Comparison of ENCODE assay signal across 19 mouse cellular contexts in genomic region chr14:34562393-34562792, GRCm38 (mm10). TPM values are rescaled to one million over a fixed set of nuclear protein-coding genes. Genes with fewer than 3 reads are reported as not detected.
DNase-seq lines count a peak whose midpoint lies in the region; ATAC-seq and TF ChIP-seq lines count a peak whose summit lies in the region.
"Had no signal": no experiment of that assay in that cellular context is flagged by ENCODE, and none has a peak within 500 bp of the region (broad histone marks: within the 10 kb centered on the region; RNA-seq: fewer than 3 reads in every experiment).

No protein-coding gene starts in this region.

- H3K4me2 ChIP-seq in heart, postnatal 0 days (ENCODE audit: low read depth, low read length) = no peak overlapping the region
- no peak overlapping the region for H3K4me2 ChIP-seq in CH12.LX (ENCODE audit: insufficient read depth, low read depth, poor library complexity, severe bottlenecking)
- no peak overlapping the region for H3K4me2 ChIP-seq in limb, embryonic 11.5 days (ENCODE audit: low read depth, severe bottlenecking)
- no peak overlapping the region for H3K4me2 ChIP-seq in hindbrain, embryonic 12.5 days (replicated peaks)
- H3K4me2 ChIP-seq: lung, embryonic 15.5 days had no signal

- H3K36me3 ChIP-seq in heart, postnatal 0 days (replicated peaks; ENCODE audit: control insufficient read depth, insufficient read depth, low read length) = peaks cover 44% of the 10 kb centered on the region
- no peaks in the 10 kb centered on the region for H3K36me3 ChIP-seq in CH12.LX (replicated peaks in 1 of 2; ENCODE audit: control insufficient read depth in 1 of 2, insufficient read depth in 1 of 2, low read length in 1 of 2)
- no peaks in the 10 kb centered on the region for H3K36me3 ChIP-seq in limb, embryonic 11.5 days (ENCODE audit: control insufficient read depth, insufficient read depth, low read length)
- no peaks in the 10 kb centered on the region for H3K36me3 ChIP-seq in hindbrain, embryonic 12.5 days
- H3K36me3 ChIP-seq: forebrain, embryonic 10.5 days; lung, embryonic 15.5 days had no signal

- WGBS in heart, postnatal 0 days = 9% methylated on average over 2 of the region's 2 CpGs
- WGBS in limb, embryonic 11.5 days = 9% methylated on average over 2 of the region's 2 CpGs
- WGBS in hindbrain, embryonic 12.5 days = 22% methylated on average over 2 of the region's 2 CpGs

- no peak; the same call in 1 of the 2 replicates for TF ChIP-seq RAD21 in CH12.LX (IDR thresholded peaks at IDR 0.05; ENCODE audit: low read depth, low read length)

- intact Hi-C loops in heart, postnatal 14 days (cut with DNase I) = no loop called here

- TF ChIP-seq POLR2A in CH12.LX (IDR thresholded peaks at IDR 0.05; ENCODE audit: low read depth, low read length) = no peak

- peak overlapping the region; percentile 47 for H3K27ac ChIP-seq in heart, postnatal 0 days (ENCODE audit: low read depth)
- no peak overlapping the region for H3K27ac ChIP-seq in CH12.LX (ENCODE audit: insufficient read depth, low read depth)
- peak overlapping the region; percentile 47 for H3K27ac ChIP-seq in limb, embryonic 11.5 days (replicated peaks; ENCODE audit: low read depth, low read length)
- no peak overlapping the region for H3K27ac ChIP-seq in hindbrain, embryonic 12.5 days
- H3K27ac ChIP-seq: forebrain, embryonic 10.5 days; lung, embryonic 15.5 days had no signal

- H3K79me2 ChIP-seq in CH12.LX (replicated peaks; ENCODE audit: control insufficient read depth, extremely low read depth, insufficient read depth, poor library complexity, severe bottlenecking) = no peaks in the 10 kb centered on the region

- peaks cover 14% of the 10 kb centered on the region for H3K4me1 ChIP-seq in heart, postnatal 0 days (ENCODE audit: control insufficient read depth, insufficient read depth)
- H3K4me1 ChIP-seq in CH12.LX (ENCODE audit: control insufficient read depth in 1 of 2, insufficient read depth in 2 of 2) = peaks cover 0 to 12% of the 10 kb centered on the region in 2 experiments; a peak in 2 of 4 replicates
- peaks cover 4% of the 10 kb centered on the region; the same call in 1 of the 2 replicates for H3K4me1 ChIP-seq in limb, embryonic 11.5 days (ENCODE audit: control insufficient read depth, insufficient read depth, low read length)
- no peaks in the 10 kb centered on the region for H3K4me1 ChIP-seq in hindbrain, embryonic 12.5 days
- H3K4me1 ChIP-seq: forebrain, embryonic 10.5 days had no signal

- no peaks in the 10 kb centered on the region for H3K27me3 ChIP-seq in heart, postnatal 0 days (ENCODE audit: control insufficient read depth, insufficient read depth, low read length)
- H3K27me3 ChIP-seq in CH12.LX (replicated peaks) = no peaks in the 10 kb centered on the region
- H3K27me3 ChIP-seq in limb, embryonic 11.5 days (ENCODE audit: control insufficient read depth, insufficient read depth, low read length) = no peaks in the 10 kb centered on the region
- no peaks in the 10 kb centered on the region for H3K27me3 ChIP-seq in hindbrain, embryonic 12.5 days
- H3K27me3 ChIP-seq: lung, embryonic 15.5 days; Patski had no signal

- H3K4me3 ChIP-seq in heart, postnatal 0 days (ENCODE audit: low read depth, low read length) = no peak overlapping the region
- H3K4me3 ChIP-seq in CH12.LX (replicated peaks in 1 of 3; ENCODE audit: low read depth in 2 of 3, low read length in 2 of 3, poor library complexity in 1 of 3) = no peak overlapping the region
- no peak overlapping the region for H3K4me3 ChIP-seq in limb, embryonic 11.5 days (ENCODE audit: low read depth, low read length)
- H3K4me3 ChIP-seq in hindbrain, embryonic 12.5 days = no peak overlapping the region
- H3K4me3 ChIP-seq: forebrain, embryonic 10.5 days; lung, embryonic 15.5 days had no signal

- TF ChIP-seq CTCF in heart, postnatal 0 days (IDR thresholded peaks at IDR 0.05; ENCODE audit: low read depth) = peak; percentile 25
- peak in 1 of 2 experiments; percentile 31; a peak in 2 of 4 replicates for TF ChIP-seq CTCF in CH12.LX (conservative IDR thresholded peaks at IDR 0.05 in 1 of 2, IDR thresholded peaks at IDR 0.05 in 1 of 2; ENCODE audit: low read depth in 2 of 2, low read length in 2 of 2)

- TF ChIP-seq EP300 in heart, postnatal 0 days (IDR thresholded peaks at IDR 0.05; ENCODE audit: low read depth) = no peak
- TF ChIP-seq EP300 in CH12.LX (IDR thresholded peaks at IDR 0.05; ENCODE audit: low read length) = no peak

- H3K9ac ChIP-seq in heart, postnatal 0 days (replicated peaks; ENCODE audit: low read depth, low read length) = no peak overlapping the region
- no peak overlapping the region for H3K9ac ChIP-seq in CH12.LX (ENCODE audit: insufficient read depth, low read depth)
- 0 out of 2 replicates have a peak overlapping the region, but pooled peaks have one; percentile 30 for H3K9ac ChIP-seq in limb, embryonic 11.5 days (ENCODE audit: low read length)
- H3K9ac ChIP-seq in hindbrain, embryonic 12.5 days = no peak overlapping the region
- H3K9ac ChIP-seq: lung, embryonic 15.5 days had no signal

- in situ Hi-C loops in CH12.LX (cut with MboI; ENCODE audit: low pct_ligation_motif_present, low pct_unique_long_range_greater_than_20kb, low sequenced_read_pairs) = loop anchor here (5.0 to 10.0 kb wide), 2 partner anchors 140 to 188 kb away; partner anchors contain the start of genes Mmrn2 and Sncg

- dilution Hi-C loops in CH12.LX (cut with MboI; ENCODE audit: extremely low pct_ligation_motif_present, extremely low pct_unique_long_range_greater_than_20kb, low sequenced_read_pairs) = no loop called here

- peak; percentile 2; the same call in 1 of the 2 replicates for ATAC-seq in heart, postnatal 0 days (ENCODE audit: insufficient read depth, low read depth)
- ATAC-seq in limb, embryonic 11.5 days (ENCODE audit: insufficient number of reproducible peaks, low FRiP score, low TSS enrichment, low read depth) = peak; percentile 41
- ATAC-seq in hindbrain, embryonic 12.5 days (ENCODE audit: low FRiP score) = no peak
- ATAC-seq: Patski had no signal

- no peaks in the 10 kb centered on the region for H3K9me3 ChIP-seq in heart, postnatal 0 days (replicated peaks; ENCODE audit: control insufficient read depth, low read length)
- H3K9me3 ChIP-seq in CH12.LX (replicated peaks; ENCODE audit: low read length) = no peaks in the 10 kb centered on the region
- H3K9me3 ChIP-seq in limb, embryonic 11.5 days (ENCODE audit: control insufficient read depth, low read length) = no peaks in the 10 kb centered on the region
- H3K9me3 ChIP-seq in hindbrain, embryonic 12.5 days (replicated peaks) = no peaks in the 10 kb centered on the region
- H3K9me3 ChIP-seq: forebrain, embryonic 10.5 days; lung, embryonic 15.5 days had no signal

- DNase-seq in heart, postnatal 0 days (ENCODE audit: low spot score) = no peak
- no peak for DNase-seq in heart, postnatal 14 days
- DNase-seq in CH12.LX (ENCODE audit: extremely low read depth) = peak; percentile 44
- DNase-seq in R1 (ENCODE audit: low read depth, low spot score) = peak; percentile 39
- peak; percentile 43 for DNase-seq in limb, embryonic 11.5 days (ENCODE audit: low spot score)
- no peak for DNase-seq in left cerebral cortex, adult 18-20 months (ENCODE audit: low spot score in 2 of 2)
- DNase-seq: adrenal gland, adult 8-10 months; cerebellum, adult 9-11 months; kidney, postnatal 10 days; layer of hippocampus, adult 9-11 months; right cerebral cortex, adult 18-20 months had no signal

RNA-seq across cellular contexts. Expression of gene Ldb3, which starts 26.1 kb away (rescaled TPM):
- 518 and 526 TPM in 2 replicates for total RNA-seq in heart, postnatal 0 days (2014; rRNA removed; ENCODE audit: low replicate concordance)
- polyA plus RNA-seq in heart, postnatal 0 days (2015; fragmentation: Nextera tagmentation; extraction: Ambion mirVana) = 376 and 380 TPM in 2 replicates
- total RNA-seq in heart, postnatal 14 days (2021) = 100 to 1,000 TPM; 877 to 926 TPM
- total RNA-seq in CH12.LX (2012; rRNA removed) (0.04 and 0.08 TPM in 2 replicates), CH12.LX (2014; rRNA removed) (0.04 TPM in 1 of 2 replicates, not detected in the other)
- not detected in 2 replicates for polyA plus RNA-seq in CH12.LX (2012; ENCODE audit: insufficient read length, low read depth)
- polyA plus RNA-seq in limb, embryonic 11.5 days (2014; fragmentation: Nextera tagmentation; extraction: Ambion mirVana) = 0.65 and 0.68 TPM in 2 replicates
- total RNA-seq in left cerebral cortex, adult 18-20 months (2021) = 1 to 10 TPM; 2.2 to 3.1 TPM
- 0.22 and 1.9 TPM in 2 replicates for polyA plus RNA-seq in hindbrain, embryonic 12.5 days (2016; fragmentation: Nextera tagmentation; extraction: Ambion mirVana)
- total RNA-seq: megakaryocyte-erythroid progenitor cell, adult 5-6 weeks; neutrophil, adult 5-6 weeks had no signal

RNA-seq across cellular contexts. Expression of gene Opn4, which starts 37.5 kb away (rescaled TPM):
- 5.9 and 8.6 TPM in 2 replicates for total RNA-seq in heart, postnatal 0 days (2014; rRNA removed; ENCODE audit: low replicate concordance)
- 8.4 and 8.7 TPM in 2 replicates for polyA plus RNA-seq in heart, postnatal 0 days (2015; fragmentation: Nextera tagmentation; extraction: Ambion mirVana)
- total RNA-seq in heart, postnatal 14 days (2021) = 1 to 10 TPM; 2.2 to 2.3 TPM
- not detected in 2 replicates for total RNA-seq in CH12.LX (2012; rRNA removed)
- total RNA-seq in CH12.LX (2014; rRNA removed) = not detected in 2 replicates
- not detected in 2 replicates for polyA plus RNA-seq in CH12.LX (2012; ENCODE audit: insufficient read length, low read depth)
- not detected in 2 replicates for polyA plus RNA-seq in limb, embryonic 11.5 days (2014; fragmentation: Nextera tagmentation; extraction: Ambion mirVana)
- total RNA-seq in left cerebral cortex, adult 18-20 months (2021) = not detected
- not detected in 2 replicates for polyA plus RNA-seq in hindbrain, embryonic 12.5 days (2016; fragmentation: Nextera tagmentation; extraction: Ambion mirVana)
- total RNA-seq: left cerebral cortex, postnatal 36 days; megakaryocyte-erythroid progenitor cell, adult 5-6 weeks; neutrophil, adult 5-6 weeks had no signal
- polyA plus RNA-seq: gonadal fat pad, adult 2 months; Patski had no signal

RNA-seq across cellular contexts. Expression of gene 9230112D13Rik, which starts 39.8 kb away (rescaled TPM):
- not detected in 2 replicates for total RNA-seq in heart, postnatal 0 days (2014; rRNA removed; ENCODE audit: low replicate concordance)
- not detected in 2 replicates for polyA plus RNA-seq in heart, postnatal 0 days (2015; fragmentation: Nextera tagmentation; extraction: Ambion mirVana)
- not detected for total RNA-seq in heart, postnatal 14 days (2021)
- total RNA-seq in CH12.LX (2012; rRNA removed) = 0.80 and 1.6 TPM in 2 replicates
- 1.7 and 2.6 TPM in 2 replicates for total RNA-seq in CH12.LX (2014; rRNA removed)
- 1.4 and 1.9 TPM in 2 replicates for polyA plus RNA-seq in CH12.LX (2012; ENCODE audit: insufficient read length, low read depth)
- not detected in 2 replicates for polyA plus RNA-seq in limb, embryonic 11.5 days (2014; fragmentation: Nextera tagmentation; extraction: Ambion mirVana)
- not detected for total RNA-seq in left cerebral cortex, adult 18-20 months (2021)
- polyA plus RNA-seq in hindbrain, embryonic 12.5 days (2016; fragmentation: Nextera tagmentation; extraction: Ambion mirVana) = not detected in 2 replicates
- total RNA-seq: adrenal gland, adult 8-10 months; left cerebral cortex, postnatal 36 days; megakaryocyte-erythroid progenitor cell, adult 5-6 weeks; neutrophil, adult 5-6 weeks had no signal
- polyA plus RNA-seq: forebrain, embryonic 10.5 days; lung, embryonic 15.5 days; Patski had no signal

RNA-seq across cellular contexts. Expression of gene Bmpr1a, which starts 59.3 kb away (rescaled TPM):
- total RNA-seq in heart, postnatal 0 days (2014; rRNA removed; ENCODE audit: low replicate concordance) = 99.5 and 130 TPM in 2 replicates
- 37.2 and 38.6 TPM in 2 replicates for polyA plus RNA-seq in heart, postnatal 0 days (2015; fragmentation: Nextera tagmentation; extraction: Ambion mirVana)
- total RNA-seq in heart, postnatal 14 days (2021) = 10 to 100 TPM; 73.6 to 77.2 TPM
- 26.2 and 32.6 TPM in 2 replicates for total RNA-seq in CH12.LX (2012; rRNA removed)
- total RNA-seq in CH12.LX (2014; rRNA removed) = 46.7 and 47.9 TPM in 2 replicates
- polyA plus RNA-seq in CH12.LX (2012; ENCODE audit: insufficient read length, low read depth) = 29.8 and 30.1 TPM in 2 replicates
- 67.2 and 74.5 TPM in 2 replicates for polyA plus RNA-seq in limb, embryonic 11.5 days (2014; fragmentation: Nextera tagmentation; extraction: Ambion mirVana)
- 10 to 100 TPM; 32.8 to 33.6 TPM for total RNA-seq in left cerebral cortex, adult 18-20 months (2021)
- polyA plus RNA-seq in hindbrain, embryonic 12.5 days (2016; fragmentation: Nextera tagmentation; extraction: Ambion mirVana) = 47.6 and 50.4 TPM in 2 replicates
- total RNA-seq: megakaryocyte-erythroid progenitor cell, adult 5-6 weeks had no signal

Comparison
In these comparisons a context has a peak if more than half of its experiments do, and no peak if none do; other contexts are left out.
1. DNase-seq: peak in CH12.LX (single experiment), R1 (single experiment) and limb, embryonic 11.5 days (single experiment); none in heart, postnatal 0 days (single experiment), heart, postnatal 14 days (0 of 2) and left cerebral cortex, adult 18-20 months (0 of 2).
2. H3K27ac ChIP-seq: peak in heart, postnatal 0 days (single experiment) and limb, embryonic 11.5 days (single experiment); none in CH12.LX (single experiment) and hindbrain, embryonic 12.5 days (single experiment).
3. RNA of gene Ldb3, which starts 26.1 kb away (total RNA-seq): 877 to 926 TPM in heart, postnatal 14 days and 518 to 526 TPM in heart, postnatal 0 days; 2.2 to 3.1 TPM in left cerebral cortex, adult 18-20 months and 0.04 to 0.08 TPM in CH12.LX; every median in the first group is over 100 times any median in the second.